Mouse (Mus musculus) bone marrow macrophage, adult 2 months (primary cell): ENCODE measurements around the gene Myo1d.

ENCODE experiments used
- CTCF ChIP-seq: IDR thresholded peaks from 2 replicates; pipeline ENCODE4 v1.5.1; 2012; ENCODE audit warnings: low read depth, mild to moderate bottlenecking, low read length, moderate library complexity
- POLR2A ChIP-seq: IDR thresholded peaks from 2 replicates; pipeline ENCODE4 v1.6.1; 2012; ENCODE audit warnings: mild to moderate bottlenecking, low read depth, low read length, borderline replicate concordance

DNA sequence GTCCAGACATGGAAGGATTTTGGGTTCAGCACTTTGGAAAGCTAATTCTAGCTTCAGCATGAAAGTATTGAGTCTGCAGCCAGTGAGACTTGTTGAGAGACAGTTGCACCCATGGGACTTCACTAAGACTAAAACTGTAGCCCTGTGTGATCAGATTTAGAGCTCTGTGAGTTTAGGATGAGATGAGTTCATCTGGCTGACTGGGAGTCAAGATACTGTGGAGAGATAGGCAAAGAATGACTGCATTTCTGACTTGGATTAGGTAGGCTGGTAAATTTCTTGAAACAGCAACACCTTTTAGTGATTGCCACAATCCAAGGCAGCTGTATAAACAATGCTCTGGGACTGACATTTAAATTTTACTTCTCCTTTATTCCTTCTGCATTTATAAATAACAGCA, 61.8 kb downstream of the Myo1d start:
- TF ChIP-seq CTCF (no peak), POLR2A (no peak)
